Mouse (Mus musculus) embryonic stem cell, embryonic (primary cell): ENCODE measurements around the gene Hscb.
"Not testable (repeated sequence)": the region's sequence is repeated elsewhere in the genome, so short reads cannot be mapped to it uniquely, and the experiment has no call there.

ENCODE experiments used
- CTCF ChIA-PET, 4 experiments: fragments of 300-600 bp in 2 of 4; fragments of 350-600 bp in 2 of 4; sonication (Branson Sonifier 250); formaldehyde crosslinking; loops; one replicate each; lab custom pipeline; 2022; ENCODE audit warnings: inconsistent platforms in 2 of 4; lab: Charles Lee
- POLR2A ChIA-PET, 4 experiments: fragments of 300-600 bp in 2 of 4; fragments of 350-600 bp in 2 of 4; sonication (Branson Sonifier 250); formaldehyde crosslinking; loops; one replicate each; lab custom pipeline; 2022; ENCODE audit warnings: antibody characterized with exemption in 4 of 4, inconsistent platforms in 1 of 4; lab: Charles Lee

Gene Hscb

GRCm38 (mm10) chr5:110841046-110841862 lies 1.7 kb upstream of the Hscb start:
- POLR2A ChIA-PET: interaction anchor here (0.6 to 5.8 kb wide), 54 partner anchors 9 to 435 kb away, joined by 3 to 64 read pairs (median 5); partner anchors contain the start of genes Ep400 (in 3 of the 4), Ulk1 (in 3 of the 4) and Ttc28 (in 2 of the 4)

GRCm38 (mm10) chr5:110840465-110840864 lies 888 bp upstream of the Hscb start:
- CTCF ChIA-PET: interaction anchor here (0.6 to 3.4 kb wide), 38 partner anchors 10 to 523 kb away, joined by 3 to 37 read pairs (median 4); partner anchors contain the start of genes Ep400 (in 3 of the 4), Fbrsl1 (in 1 of the 4), Ttc28 (in 1 of the 4) and Ulk1 (in 1 of the 4)
- POLR2A ChIA-PET: interaction anchor here (0.6 to 5.8 kb wide), 48 partner anchors 9 to 436 kb away, joined by 3 to 64 read pairs (median 6); partner anchors contain the start of genes Ep400 (in 3 of the 4), Ulk1 (in 3 of the 4) and Ttc28 (in 2 of the 4)

More at GRCm38 (mm10) chr5:110841046-110841862, 1.7 kb upstream of the Hscb start:
- CTCF ChIA-PET: interaction anchor here (0.5 to 3.4 kb wide), 43 partner anchors 9 to 463 kb away, joined by 3 to 37 read pairs (median 4); partner anchors contain the start of genes Ep400 (in 3 of the 4), Fbrsl1 (in 1 of the 4), Ttc28 (in 1 of the 4) and Ulk1 (in 1 of the 4)

GRCm38 (mm10) chr5:110839038-110839677 lies 419 bp downstream of the Hscb start:
- ChIA-PET CTCF (interaction anchor here (0.5 to 2.8 kb wide), 8 partner anchors 12 to 479 kb away, joined by 3 to 15 read pairs (median 4); partner anchors contain the start of gene Ulk1 (in 1 of the 4)), POLR2A (interaction anchor here (0.6 to 5.8 kb wide), 14 partner anchors 14 to 68 kb away, joined by 3 to 64 read pairs (median 6); partner anchors contain the start of genes Ulk1 (in 2 of the 4) and Ep400 (in 1 of the 4))

- POLR2A ChIA-PET: interaction anchor here in 2 of 4 experiments (0.5 to 5.6 kb wide), 4 partner anchors 28 to 439 kb away, joined by 3 to 64 read pairs (median 4); partner anchors contain the start of gene Ulk1 (in 1 of the 2)
Measured at GRCm38 (mm10) chr5:110838016-110838415, 1.6 kb downstream of the Hscb start.

GRCm38 (mm10) chr5:110835959-110836358 lies 3.6 kb downstream of the Hscb start:
- POLR2A ChIA-PET: interaction anchor here in 3 of 4 experiments (0.6 to 3.0 kb wide), 17 partner anchors 9 to 184 kb away, joined by 3 to 24 read pairs (median 5); partner anchors contain the start of genes Ep400 (in 2 of the 3), Ulk1 (in 2 of the 3), Pus1 (in 1 of the 3) and Ttc28 (in 1 of the 3)
- CTCF ChIA-PET: interaction anchor here (0.6 to 2.7 kb wide), 13 partner anchors 9 to 434 kb away, joined by 3 to 14 read pairs (median 4); partner anchors contain the start of gene Ulk1 (in 1 of the 4)

More at GRCm38 (mm10) chr5:110838016-110838415, 1.6 kb downstream of the Hscb start:
- CTCF ChIA-PET: not testable (repeated sequence)

- POLR2A ChIA-PET: interaction anchor here in 3 of 4 experiments (0.6 to 5.3 kb wide), 13 partner anchors 9 to 60 kb away, joined by 3 to 29 read pairs (median 5); partner anchors contain the start of genes Ulk1 (in 3 of the 3) and Ep400 (in 1 of the 3)
- CTCF ChIA-PET: interaction anchor here in 2 of 4 experiments (0.8 to 1.1 kb wide), 2 partner anchors 43 kb away, joined by 4 to 5 read pairs; no protein-coding TSS in a partner anchor
Measured at GRCm38 (mm10) chr5:110831036-110831720, 8.4 kb downstream of the Hscb start.

- ChIA-PET CTCF (interaction anchor here in 3 of 4 experiments (0.6 to 2.2 kb wide), 4 partner anchors 8 to 381 kb away, joined by 3 to 9 read pairs (median 6); no protein-coding TSS in a partner anchor), POLR2A (interaction anchor here in 3 of 4 experiments (0.7 to 5.3 kb wide), 10 partner anchors 8 to 29 kb away, joined by 3 to 29 read pairs (median 4); partner anchors contain the start of gene Ulk1 (in 2 of the 3))
Measured at GRCm38 (mm10) chr5:110827576-110827975, 12.0 kb downstream of the Hscb start.

- POLR2A ChIA-PET: interaction anchor here in 3 of 4 experiments (0.7 to 5.3 kb wide), 9 partner anchors 7 to 28 kb away, joined by 3 to 29 read pairs (median 4); partner anchors contain the start of gene Ulk1 (in 2 of the 3)
Measured at GRCm38 (mm10) chr5:110826781-110827495, 12.6 kb downstream of the Hscb start.

GRCm38 (mm10) chr5:110824421-110824820 lies 15.2 kb downstream of the Hscb start:
- POLR2A ChIA-PET: interaction anchor here in 2 of 4 experiments (0.7 to 1.8 kb wide), 3 partner anchors 11 to 20 kb away, joined by 3 to 4 read pairs (median 4); no protein-coding TSS in a partner anchor
- CTCF ChIA-PET: interaction anchor here in 2 of 4 experiments (1.2 to 1.4 kb wide), 2 partner anchors 12 to 36 kb away, joined by 4 to 8 read pairs; no protein-coding TSS in a partner anchor

More at GRCm38 (mm10) chr5:110826781-110827495, 12.6 kb downstream of the Hscb start:
- CTCF ChIA-PET: interaction anchor here in 3 of 4 experiments (0.6 to 2.2 kb wide), 5 partner anchors 9 to 381 kb away, joined by 3 to 9 read pairs (median 4); no protein-coding TSS in a partner anchor

- ChIA-PET POLR2A (interaction anchor here (0.5 to 22.7 kb wide), 81 partner anchors 8 to 1252 kb away, joined by 3 to 589 read pairs (median 4); partner anchors contain the start of genes Ep400 (in 3 of the 4), Chek2 (in 2 of the 4), Fbrsl1 (in 2 of the 4) and Hscb (in 2 of the 4)), CTCF (interaction anchor here in 2 of 4 experiments (0.5 to 1.4 kb wide), 8 partner anchors 9 to 435 kb away, joined by 3 to 9 read pairs (median 6); partner anchors contain the start of genes Chek2 (in 1 of the 2), Ep400 (in 1 of the 2) and Hscb (in 1 of the 2))
Measured at GRCm38 (mm10) chr5:110809667-110810325, 29.8 kb downstream of the Hscb start, which contains the start of gene Ulk1. Gene Ulk1, minus strand, starts transcription at chr5:110810097.

GRCm38 (mm10) chr5:110808821-110809666 lies 30.5 kb downstream of the Hscb start:
- POLR2A ChIA-PET: interaction anchor here (0.5 to 22.7 kb wide), 69 partner anchors 7 to 523 kb away, joined by 3 to 589 read pairs (median 5); partner anchors contain the start of genes Ep400 (in 3 of the 4), Pus1 (in 3 of the 4), Chek2 (in 2 of the 4) and Fbrsl1 (in 2 of the 4)

GRCm38 (mm10) chr5:110808061-110808631 lies 31.4 kb downstream of the Hscb start:
- ChIA-PET CTCF (interaction anchor here in 3 of 4 experiments (1.0 to 2.6 kb wide), 3 partner anchors 19 to 37 kb away, joined by 3 to 7 read pairs (median 6); partner anchors contain the start of gene Ep400 (in 1 of the 3)), POLR2A (interaction anchor here (0.7 to 22.7 kb wide), 34 partner anchors 9 to 522 kb away, joined by 3 to 589 read pairs (median 6); partner anchors contain the start of genes Ep400 (in 3 of the 4), Chek2 (in 2 of the 4), Fbrsl1 (in 2 of the 4) and Hscb (in 2 of the 4))

More at GRCm38 (mm10) chr5:110808821-110809666, 30.5 kb downstream of the Hscb start:
- CTCF ChIA-PET: interaction anchor here in 3 of 4 experiments (0.7 to 2.6 kb wide), 6 partner anchors 20 to 525 kb away, joined by 3 to 9 read pairs (median 7); partner anchors contain the start of genes Ep400 (in 2 of the 3), Chek2 (in 1 of the 3) and Hscb (in 1 of the 3)

- CTCF ChIA-PET: interaction anchor here in 2 of 4 experiments (1.2 to 2.6 kb wide), 3 partner anchors 19 to 34 kb away, joined by 6 to 7 read pairs (median 7); no protein-coding TSS in a partner anchor
- POLR2A ChIA-PET: interaction anchor here in 3 of 4 experiments (0.9 to 22.7 kb wide), 28 partner anchors 10 to 359 kb away, joined by 3 to 589 read pairs (median 5); partner anchors contain the start of genes Ep400 (in 3 of the 3), Chek2 (in 2 of the 3), Fbrsl1 (in 2 of the 3) and Hscb (in 2 of the 3)
Measured at GRCm38 (mm10) chr5:110807453-110807852, 32.1 kb downstream of the Hscb start.
